Mouse (Mus musculus): ENCODE data around the gene Mbd3l2. TPM values are rescaled to one million over a fixed set of nuclear protein-coding genes. Genes with fewer than 3 reads are reported as not detected.

Gene Mbd3l2
- polyA plus RNA-seq, 1 experiment from 2014 or later: 0.17 TPM

DNA sequence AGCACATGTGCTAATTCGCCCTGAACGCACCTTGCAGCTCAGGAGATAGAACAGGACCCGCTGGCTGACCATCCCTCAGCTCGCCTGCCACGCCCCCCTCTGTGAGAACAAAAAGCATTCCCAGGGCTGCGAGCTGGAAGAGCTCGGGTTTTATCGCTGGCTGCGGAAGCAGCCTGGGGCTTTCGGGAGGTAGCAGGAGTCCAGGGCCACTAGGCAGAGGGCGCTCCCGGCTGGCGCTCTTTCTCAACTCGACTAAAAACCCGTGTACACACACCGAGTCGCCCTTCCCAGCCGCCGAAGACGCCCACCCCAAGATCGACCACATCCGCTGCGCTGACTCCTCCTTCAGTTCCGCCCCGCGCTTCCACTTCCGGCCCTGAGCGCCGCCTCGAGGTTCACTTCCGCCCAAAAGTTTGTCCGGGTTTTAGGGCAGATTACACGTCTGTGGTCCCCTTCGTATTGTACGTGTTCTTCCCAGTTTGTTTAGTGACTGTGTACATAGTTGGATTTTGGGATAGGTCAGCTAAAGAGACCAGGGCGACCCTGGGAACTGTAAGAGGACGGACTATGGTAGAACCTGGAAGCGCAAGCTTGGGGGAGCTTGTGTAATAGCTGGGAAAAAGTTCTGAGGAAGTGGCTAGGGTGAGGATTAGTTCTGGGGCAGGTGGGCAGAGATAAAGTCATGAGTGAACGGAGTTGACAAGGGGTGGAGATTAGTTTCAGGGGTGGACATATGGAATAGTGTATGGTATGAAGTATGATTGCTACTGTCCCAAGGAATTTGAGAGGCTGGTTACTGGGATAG lies 43.1 kb downstream of the Mbd3l2 start:
- Histone ChIP-seq H3K4me1 (replicated peaks; ENCODE audit: control insufficient read depth, insufficient read depth, low read length) (peaks cover 14% of the 10 kb centered on the region), H3K9me3 (ENCODE audit: control insufficient read depth, low read length) (no peaks in the 10 kb centered on the region), H3K9ac (peak overlapping the region; percentile 87), H3K4me3 (replicated peaks; ENCODE audit: low read length) (peak overlapping the region; percentile 65), H3K36me3 (replicated peaks; ENCODE audit: control insufficient read depth, insufficient read depth) (peaks cover 8% of the 10 kb centered on the region), H3K4me2 (replicated peaks) (peak overlapping the region; percentile 87), H3K27me3 (ENCODE audit: control insufficient read depth, insufficient read depth, low read length) (no peaks in the 10 kb centered on the region), H3K27ac (peak overlapping the region; percentile 95)
- peak; percentile 97 for ATAC-seq (ENCODE audit: low FRiP score)
- WGBS: 5% methylated on average over 39 of the region's 39 CpGs
- DNase-seq (ENCODE audit: low spot score): peak; percentile 87

DNA sequence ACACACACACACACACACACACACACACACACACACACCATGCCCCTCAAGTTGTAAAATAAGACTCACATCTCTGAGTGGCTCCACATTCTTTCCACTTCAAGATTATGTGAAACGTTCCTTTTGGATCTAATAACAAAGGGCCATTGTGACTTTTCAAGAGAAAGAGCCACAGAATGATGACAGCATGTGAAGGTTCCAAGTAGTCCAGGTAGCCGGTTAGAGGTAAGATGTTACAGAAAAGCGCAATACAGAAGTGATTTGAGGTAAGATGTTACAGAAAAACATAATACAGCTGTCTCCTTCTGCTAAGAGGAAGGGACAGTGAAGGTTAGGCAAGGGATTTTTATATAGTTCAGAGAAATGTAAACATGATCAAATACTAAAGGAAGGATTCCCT lies 47.7 kb downstream of the Mbd3l2 start, which contains the start of the genes Zfp558 and Mbd3l1:
TSS of gene Zfp558 (minus strand) at position 101 of the 400 bp plus-strand sequence.
TSS of gene Mbd3l1 (plus strand) at position 192 of the 400 bp plus-strand sequence.
- WGBS: 69% methylated on average over 3 of the region's 3 CpGs
- Histone ChIP-seq H3K9me3 (ENCODE audit: control insufficient read depth, low read length) (no peaks in the 10 kb centered on the region), H3K27ac (no peak within 1 kb of the TSS), H3K4me2 (replicated peaks) (no peak within 1 kb of the TSS), H3K4me3 (replicated peaks; ENCODE audit: low read length) (no peak within 1 kb of the TSS), H3K4me1 (replicated peaks; ENCODE audit: control insufficient read depth, insufficient read depth, low read length) (peaks cover 5% of the 10 kb centered on the region), H3K9ac (no peak within 1 kb of the TSS), H3K36me3 (replicated peaks; ENCODE audit: control insufficient read depth, insufficient read depth) (no peaks in the 10 kb centered on the region), H3K27me3 (ENCODE audit: control insufficient read depth, insufficient read depth, low read length) (no peaks in the 10 kb centered on the region)
- DNase-seq (ENCODE audit: low spot score) (no peak), ATAC-seq (ENCODE audit: low FRiP score) (no peak)

Small RNA genes lying within 50 kb of the gene (microRNA-seq; reads per million reads assigned to microRNA genes)
- not detected for gene Gm22854

Other genes with a start within 250 kb of the Mbd3l2 start
- 120 TPM in 2 replicates for gene Chordc1, start 138.5 kb upstream of the Mbd3l2 start, polyA plus RNA-seq (2014; fragmentation: Nextera tagmentation; extraction: Ambion mirVana)
- gene Naalad2, start 27.7 kb upstream of the Mbd3l2 start, polyA plus RNA-seq (2014; fragmentation: Nextera tagmentation; extraction: Ambion mirVana): 3.0 and 3.4 TPM in 2 replicates
- not detected in 2 replicates for gene Ubtfl1, start 26.2 kb upstream of the Mbd3l2 start, polyA plus RNA-seq (2014; fragmentation: Nextera tagmentation; extraction: Ambion mirVana)
- 37.8 and 44.3 TPM in 2 replicates for gene Zfp558, start 47.6 kb downstream of the Mbd3l2 start, polyA plus RNA-seq (2014; fragmentation: Nextera tagmentation; extraction: Ambion mirVana)
- gene Mbd3l1, start 47.7 kb downstream of the Mbd3l2 start, polyA plus RNA-seq (2014; fragmentation: Nextera tagmentation; extraction: Ambion mirVana): not detected in 2 replicates
- not detected in 2 replicates for gene Muc16, start 243.9 kb downstream of the Mbd3l2 start, polyA plus RNA-seq (2014; fragmentation: Nextera tagmentation; extraction: Ambion mirVana)

Data from hindbrain, embryonic 14.5 days (tissue).